Mouse (Mus musculus) kidney, adult 2 months (tissue): ENCODE results near the gene Smim11.

Experiments used
- CTCF ChIP-seq: fragments of 200-500 bp; conservative IDR thresholded peaks from 2 replicates; pipeline ENCODE4 v1.5.1; 2011; ENCODE audit warnings: low read depth, mild to moderate bottlenecking, control low read depth, low read length, moderate library complexity, mixed read lengths; ENCODE audit not compliant: insufficient read depth, insufficient read length
- POLR2A ChIP-seq: fragments of 200-500 bp; IDR thresholded peaks from one replicate; pipeline ENCODE4 v1.6.1; 2011; ENCODE audit warnings: low read depth, low read length, control low read depth

DNA sequence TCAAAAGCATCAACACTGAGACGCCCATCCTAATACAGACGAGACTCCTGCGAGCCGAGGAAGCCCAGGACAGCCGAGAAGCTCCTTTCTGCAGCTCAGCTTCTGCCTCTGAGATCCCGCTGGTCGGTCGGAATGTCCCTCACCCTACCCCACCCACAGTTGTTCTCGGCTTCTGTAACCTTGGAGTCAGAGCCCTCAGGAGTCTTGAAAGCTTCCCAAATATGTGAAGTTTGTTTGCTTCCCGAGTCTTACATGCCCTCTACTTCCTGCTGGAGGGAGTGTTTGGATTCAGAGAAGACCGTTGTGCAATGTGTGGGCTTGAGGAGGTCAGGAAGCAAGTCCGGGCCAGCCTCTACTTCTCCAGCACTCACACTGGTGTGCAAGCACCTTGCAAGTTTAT, 33.2 kb upstream of the Smim11 start:
- TF ChIP-seq CTCF, result no peak
- no peak for TF ChIP-seq POLR2A
